Mouse (Mus musculus): Measurements from ENCODE around the gene Ccdc151. TPM values are rescaled to one million over a fixed set of nuclear protein-coding genes. Genes with fewer than 3 reads are reported as not detected.

Gene Ccdc151
- total RNA-seq, 2 experiments from 2014 or later, result 7.3 to 7.7 TPM

GRCm38 (mm10) chr9:22003163-22003554, 725 bp upstream of the Ccdc151 start:
- intact Hi-C loops (cut with DNase I), result loop anchor here (5.0 kb wide), 1 partner anchor 41 kb away; the partner anchor contains the start of gene Epor
- peak; percentile 47 to 58 for DNase-seq (ENCODE audit: low spot score in 2 of 2)

GRCm38 (mm10) chr9:22001633-22002032, 801 bp downstream of the Ccdc151 start:
- no peak for DNase-seq (ENCODE audit: low spot score in 2 of 2)
- intact Hi-C loops (cut with DNase I), result loop anchor here (5.0 kb wide), 1 partner anchor 39 kb away; the partner anchor contains the start of gene Epor

- intact Hi-C loops (cut with DNase I), result loop anchor here (5.0 kb wide), 1 partner anchor 38 kb away; the partner anchor contains the start of gene Epor
Observed at GRCm38 (mm10) chr9:22000296-22000695, 2.1 kb downstream of the Ccdc151 start.

GRCm38 (mm10) chr9:21996178-21996867, 6.1 kb downstream of the Ccdc151 start:
- no peak for DNase-seq (ENCODE audit: low spot score in 2 of 2)
- intact Hi-C loops (cut with DNase I), result no loop called here

More at GRCm38 (mm10) chr9:22000296-22000695, 2.1 kb downstream of the Ccdc151 start:
- DNase-seq (ENCODE audit: low spot score in 2 of 2), result no peak

- intact Hi-C loops (cut with DNase I), result no loop called here
- no peak for DNase-seq (ENCODE audit: low spot score in 2 of 2)
Observed at GRCm38 (mm10) chr9:21992227-21992626, 10.2 kb downstream of the Ccdc151 start.

- no peak for DNase-seq (ENCODE audit: low spot score in 2 of 2)
- intact Hi-C loops (cut with DNase I), result loop anchor here (10.0 kb wide), 1 partner anchor 155 kb away; no protein-coding TSS in a partner anchor
Observed at GRCm38 (mm10) chr9:21989230-21990110, 13.0 kb downstream of the Ccdc151 start, which contains the start of gene Rgl3. Rgl3 (minus strand) TSS chr9:21989446.

- intact Hi-C loops (cut with DNase I), result loop anchor here (10.0 kb wide), 1 partner anchor 156 kb away; no protein-coding TSS in a partner anchor
- no peak for DNase-seq (ENCODE audit: low spot score in 2 of 2)
Observed at GRCm38 (mm10) chr9:21988421-21989101, 13.9 kb downstream of the Ccdc151 start.

- intact Hi-C loops (cut with DNase I), result loop anchor here (10.0 kb wide), 1 partner anchor 157 kb away; no protein-coding TSS in a partner anchor
- no peak for DNase-seq (ENCODE audit: low spot score in 2 of 2)
Observed at GRCm38 (mm10) chr9:21987592-21988342, 14.7 kb downstream of the Ccdc151 start.

GRCm38 (mm10) chr9:21983911-21984310, 18.5 kb downstream of the Ccdc151 start:
- no peak for DNase-seq (ENCODE audit: low spot score in 2 of 2)
- intact Hi-C loops (cut with DNase I), result loop anchor here (10.0 kb wide), 1 partner anchor 161 kb away; no protein-coding TSS in a partner anchor

GRCm38 (mm10) chr9:21978398-21979128, 23.9 kb downstream of the Ccdc151 start:
- intact Hi-C loops (cut with DNase I), result no loop called here
- no peak for DNase-seq (ENCODE audit: low spot score in 2 of 2)

- intact Hi-C loops (cut with DNase I), result no loop called here
- DNase-seq (ENCODE audit: low spot score in 2 of 2), result no peak
Observed at GRCm38 (mm10) chr9:21977972-21978371, 24.5 kb downstream of the Ccdc151 start.

GRCm38 (mm10) chr9:21977331-21977730, 25.1 kb downstream of the Ccdc151 start:
- intact Hi-C loops (cut with DNase I), result no loop called here
- no peak for DNase-seq (ENCODE audit: low spot score in 2 of 2)

GRCm38 (mm10) chr9:21976626-21977175, 25.7 kb downstream of the Ccdc151 start:
- intact Hi-C loops (cut with DNase I), result no loop called here
- DNase-seq (ENCODE audit: low spot score in 2 of 2), result no peak

- intact Hi-C loops (cut with DNase I), result no loop called here
Observed at GRCm38 (mm10) chr9:21969304-21969703, 33.1 kb downstream of the Ccdc151 start.

GRCm38 (mm10) chr9:21968883-21969282, 33.6 kb downstream of the Ccdc151 start:
- no peak for DNase-seq (ENCODE audit: low spot score in 2 of 2)
- intact Hi-C loops (cut with DNase I), result no loop called here

More at GRCm38 (mm10) chr9:21969304-21969703, 33.1 kb downstream of the Ccdc151 start:
- DNase-seq (ENCODE audit: low spot score in 2 of 2), result no peak

GRCm38 (mm10) chr9:21963417-21963816, 39.0 kb downstream of the Ccdc151 start, which contains the start of gene Epor:
Epor (minus strand) TSS chr9:21963506.
- intact Hi-C loops (cut with DNase I), result loop anchor here (5.0 kb wide), 1 partner anchor 39 kb away; the partner anchor contains the start of genes Ccdc151 and Prkcsh
- no peak for DNase-seq (ENCODE audit: low spot score in 2 of 2)

GRCm38 (mm10) chr9:21962416-21963059, 39.9 kb downstream of the Ccdc151 start:
- intact Hi-C loops (cut with DNase I), result loop anchor here (5.0 kb wide), 1 partner anchor 40 kb away; the partner anchor contains the start of genes Ccdc151 and Prkcsh
- DNase-seq (ENCODE audit: low spot score in 2 of 2), result peak; percentile 76

All from left cerebral cortex, postnatal 14 days (tissue).